Mouse (Mus musculus): ENCODE measurements around the gene Cd200r1. TPM values are rescaled to one million over a fixed set of nuclear protein-coding genes. Genes with fewer than 3 reads are reported as not detected.
"Not testable (repeated sequence)": the region's sequence is repeated elsewhere in the genome, so short reads cannot be mapped to it uniquely, and the experiment has no call there.

The Cd200r1 gene
- polyA plus RNA-seq, 1 experiment = not detected

DNA sequence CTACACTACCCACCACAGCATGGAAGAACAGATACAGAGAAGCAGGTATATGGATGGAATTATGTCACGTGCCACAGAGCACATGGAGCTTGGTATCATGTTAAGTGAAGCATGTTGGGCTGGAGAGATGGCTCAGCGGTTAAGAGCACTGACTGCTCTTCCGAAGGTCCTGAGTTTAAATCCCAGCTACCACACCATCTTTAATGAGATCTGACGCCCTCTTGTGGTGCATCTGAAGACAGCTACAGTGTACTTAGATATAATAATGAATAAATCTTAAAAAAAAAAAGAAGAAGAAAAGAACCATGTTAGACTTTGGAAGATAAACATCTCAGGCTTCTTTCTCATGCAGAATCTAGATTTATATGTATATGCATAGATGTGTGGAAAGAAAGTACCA lies 15.2 kb downstream of the Cd200r1 start:
- H3K36me3 ChIP-seq (ENCODE audit: control insufficient read depth, insufficient read depth, low read length) = no peaks in the 10 kb centered on the region
- H3K27ac ChIP-seq (ENCODE audit: control insufficient read depth, insufficient read depth, low read depth, low read length) = no peak overlapping the region
- H3K4me3 ChIP-seq (ENCODE audit: control insufficient read depth, low read depth, low read length) = no peak overlapping the region
- no peaks in the 10 kb centered on the region for H3K27me3 ChIP-seq (ENCODE audit: control insufficient read depth, insufficient read depth, low read length)
- TF ChIP-seq POLR2A (IDR thresholded peaks at IDR 0.05; ENCODE audit: control insufficient read depth, low read depth, low read length) = no peak
- TF ChIP-seq CTCF (IDR thresholded peaks at IDR 0.05; ENCODE audit: control insufficient read depth, insufficient read depth, insufficient replicate concordance, low read depth, low read length) = no peak
- no peaks in the 10 kb centered on the region for H3K4me1 ChIP-seq (ENCODE audit: control insufficient read depth, insufficient read depth, low read length)

DNA sequence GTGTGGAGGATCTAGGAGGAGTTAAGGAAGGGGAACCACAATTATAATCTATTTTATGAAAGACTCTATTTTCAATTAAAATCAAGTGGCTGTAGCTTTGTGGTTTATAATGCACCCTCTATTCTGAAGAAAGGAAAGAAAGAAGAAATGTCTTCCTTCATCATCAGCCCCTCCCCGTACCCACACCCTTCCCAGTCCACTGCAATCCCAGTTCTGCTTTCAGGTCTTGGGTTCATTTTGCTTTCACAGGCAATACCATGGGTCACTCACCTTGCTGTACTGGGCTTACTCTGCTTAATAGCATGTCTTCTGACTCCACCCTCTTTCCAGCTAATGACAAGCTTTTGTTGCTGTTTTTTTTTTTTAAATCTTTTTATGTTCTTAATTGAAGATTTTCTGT lies 21.4 kb downstream of the Cd200r1 start:
- Histone ChIP-seq H3K4me1 (ENCODE audit: control insufficient read depth, insufficient read depth, low read length) (no peaks in the 10 kb centered on the region), H3K27me3 (ENCODE audit: control insufficient read depth, insufficient read depth, low read length) (no peaks in the 10 kb centered on the region), H3K36me3 (ENCODE audit: control insufficient read depth, insufficient read depth, low read length) (no peaks in the 10 kb centered on the region), H3K4me3 (ENCODE audit: control insufficient read depth, low read depth, low read length) (no peak overlapping the region), H3K27ac (ENCODE audit: control insufficient read depth, insufficient read depth, low read depth, low read length) (no peak overlapping the region)
- TF ChIP-seq CTCF (IDR thresholded peaks at IDR 0.05; ENCODE audit: control insufficient read depth, insufficient read depth, insufficient replicate concordance, low read depth, low read length) (no peak), POLR2A (IDR thresholded peaks at IDR 0.05; ENCODE audit: control insufficient read depth, low read depth, low read length) (no peak)

DNA sequence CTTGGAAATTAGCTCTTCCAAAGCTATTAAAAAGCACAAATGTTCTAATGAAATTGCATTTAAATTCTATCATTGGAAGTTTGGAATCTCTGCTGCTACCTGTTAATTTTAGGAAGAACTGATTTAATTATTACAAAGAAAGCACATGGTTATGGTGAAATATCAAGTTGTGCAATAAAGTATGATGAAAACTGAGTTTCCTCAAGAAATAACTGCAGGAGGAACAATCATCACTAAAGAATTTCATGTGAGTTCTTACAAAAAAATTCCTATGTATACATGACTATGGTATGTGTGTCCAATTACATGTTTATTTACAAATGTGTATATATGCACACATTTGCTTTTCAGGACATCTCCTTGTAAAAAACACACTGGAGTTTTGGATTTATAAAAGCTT lies 28.9 kb downstream of the Cd200r1 start:
- no peaks in the 10 kb centered on the region for H3K27me3 ChIP-seq (ENCODE audit: control insufficient read depth, insufficient read depth, low read length)
- no peak overlapping the region for H3K4me3 ChIP-seq (ENCODE audit: control insufficient read depth, low read depth, low read length)
- H3K27ac ChIP-seq (ENCODE audit: control insufficient read depth, insufficient read depth, low read depth, low read length) = no peak overlapping the region
- H3K4me1 ChIP-seq (ENCODE audit: control insufficient read depth, insufficient read depth, low read length) = no peaks in the 10 kb centered on the region
- H3K36me3 ChIP-seq (ENCODE audit: control insufficient read depth, insufficient read depth, low read length) = no peaks in the 10 kb centered on the region
- TF ChIP-seq POLR2A (IDR thresholded peaks at IDR 0.05; ENCODE audit: control insufficient read depth, low read depth, low read length) (no peak), CTCF (IDR thresholded peaks at IDR 0.05; ENCODE audit: control insufficient read depth, insufficient read depth, insufficient replicate concordance, low read depth, low read length) (no peak)

DNA sequence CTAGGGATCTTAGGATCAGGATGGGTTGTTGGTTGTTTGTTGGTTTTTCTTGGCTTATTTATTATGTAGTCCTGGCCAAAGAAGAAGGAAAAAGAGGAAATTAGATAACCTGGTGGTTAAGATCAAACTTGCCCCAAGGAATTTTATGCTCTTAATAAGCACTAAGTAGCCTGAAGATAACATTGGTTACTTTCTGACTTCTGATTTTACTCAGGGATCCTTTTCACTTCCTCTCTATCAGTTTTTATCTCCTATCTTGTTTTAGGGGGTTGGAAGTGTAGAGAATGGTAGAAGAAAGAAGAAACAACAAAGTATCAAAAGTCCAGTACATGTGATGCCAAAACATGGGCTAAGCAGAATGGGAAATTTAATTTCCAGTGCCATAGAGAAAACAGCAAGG lies 40.4 kb downstream of the Cd200r1 start:
- no peaks in the 10 kb centered on the region for H3K27me3 ChIP-seq (ENCODE audit: control insufficient read depth, insufficient read depth, low read length)
- no peak overlapping the region for H3K27ac ChIP-seq (ENCODE audit: control insufficient read depth, insufficient read depth, low read depth, low read length)
- TF ChIP-seq CTCF (IDR thresholded peaks at IDR 0.05; ENCODE audit: control insufficient read depth, insufficient read depth, insufficient replicate concordance, low read depth, low read length) = no peak
- no peak for TF ChIP-seq POLR2A (IDR thresholded peaks at IDR 0.05; ENCODE audit: control insufficient read depth, low read depth, low read length)
- no peaks in the 10 kb centered on the region for H3K4me1 ChIP-seq (ENCODE audit: control insufficient read depth, insufficient read depth, low read length)
- no peaks in the 10 kb centered on the region for H3K36me3 ChIP-seq (ENCODE audit: control insufficient read depth, insufficient read depth, low read length)
- H3K4me3 ChIP-seq (ENCODE audit: control insufficient read depth, low read depth, low read length) = no peak overlapping the region

DNA sequence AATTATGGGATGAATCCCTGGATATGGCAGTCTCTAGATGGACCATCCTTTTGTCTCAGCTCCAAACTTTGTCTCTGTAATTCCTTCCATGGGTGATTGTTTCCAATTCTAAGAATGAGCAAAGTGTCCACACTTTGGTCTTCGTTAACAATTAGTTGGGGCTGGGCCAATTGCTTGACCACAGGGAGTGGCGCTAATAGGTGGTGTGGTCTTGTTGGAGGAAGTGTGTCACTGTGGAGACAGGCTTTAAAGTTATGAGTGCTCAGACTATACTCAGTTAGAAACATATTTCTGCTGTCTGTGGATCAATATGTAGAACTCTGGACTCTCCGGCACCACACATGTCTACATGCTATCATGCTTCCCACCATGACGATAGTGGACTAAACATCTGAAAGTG lies 44.7 kb downstream of the Cd200r1 start:
- H3K27me3 ChIP-seq (ENCODE audit: control insufficient read depth, insufficient read depth, low read length) = not testable (repeated sequence)

DNA sequence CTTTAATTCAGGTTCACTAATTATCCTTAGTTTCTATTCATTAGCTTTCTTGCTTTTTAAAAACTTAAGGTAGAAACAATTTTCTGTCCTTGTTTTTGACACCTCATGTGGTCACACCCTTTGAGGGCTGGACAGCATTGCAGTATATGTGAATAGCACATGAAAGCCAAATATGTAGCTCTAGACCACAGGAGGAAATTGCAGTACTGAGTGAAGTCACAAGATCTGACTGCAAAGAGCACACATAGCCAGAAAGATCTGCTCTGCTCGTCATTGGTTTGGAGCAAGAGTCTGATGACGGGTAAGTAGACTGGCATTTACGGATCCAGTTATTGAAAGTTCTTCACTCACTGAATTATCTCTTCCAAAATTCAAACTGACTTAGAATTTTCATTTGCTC lies 46.0 kb downstream of the Cd200r1 start, which contains the start of gene Cd200r4:
Gene Cd200r4, plus strand, starts transcription at position 190 of the 400 bp plus-strand sequence.
- no peaks in the 10 kb centered on the region for H3K4me1 ChIP-seq (ENCODE audit: control insufficient read depth, insufficient read depth, low read length)
- no peaks in the 10 kb centered on the region for H3K36me3 ChIP-seq (ENCODE audit: control insufficient read depth, insufficient read depth, low read length)
- no peak for TF ChIP-seq POLR2A (IDR thresholded peaks at IDR 0.05; ENCODE audit: control insufficient read depth, low read depth, low read length)
- no peak for TF ChIP-seq CTCF (IDR thresholded peaks at IDR 0.05; ENCODE audit: control insufficient read depth, insufficient read depth, insufficient replicate concordance, low read depth, low read length)
- no peaks in the 10 kb centered on the region for H3K27me3 ChIP-seq (ENCODE audit: control insufficient read depth, insufficient read depth, low read length)
- no peak within 1 kb of the TSS for H3K27ac ChIP-seq (ENCODE audit: control insufficient read depth, insufficient read depth, low read depth, low read length)
- no peak within 1 kb of the TSS for H3K4me3 ChIP-seq (ENCODE audit: control insufficient read depth, low read depth, low read length)

More for the DNA sequence above, 44.7 kb downstream of the Cd200r1 start:
- not testable (repeated sequence) for H3K4me1 ChIP-seq (ENCODE audit: control insufficient read depth, insufficient read depth, low read length); H3K27ac ChIP-seq (ENCODE audit: control insufficient read depth, insufficient read depth, low read depth, low read length); H3K4me3 ChIP-seq (ENCODE audit: control insufficient read depth, low read depth, low read length); H3K36me3 ChIP-seq (ENCODE audit: control insufficient read depth, insufficient read depth, low read length)

DNA sequence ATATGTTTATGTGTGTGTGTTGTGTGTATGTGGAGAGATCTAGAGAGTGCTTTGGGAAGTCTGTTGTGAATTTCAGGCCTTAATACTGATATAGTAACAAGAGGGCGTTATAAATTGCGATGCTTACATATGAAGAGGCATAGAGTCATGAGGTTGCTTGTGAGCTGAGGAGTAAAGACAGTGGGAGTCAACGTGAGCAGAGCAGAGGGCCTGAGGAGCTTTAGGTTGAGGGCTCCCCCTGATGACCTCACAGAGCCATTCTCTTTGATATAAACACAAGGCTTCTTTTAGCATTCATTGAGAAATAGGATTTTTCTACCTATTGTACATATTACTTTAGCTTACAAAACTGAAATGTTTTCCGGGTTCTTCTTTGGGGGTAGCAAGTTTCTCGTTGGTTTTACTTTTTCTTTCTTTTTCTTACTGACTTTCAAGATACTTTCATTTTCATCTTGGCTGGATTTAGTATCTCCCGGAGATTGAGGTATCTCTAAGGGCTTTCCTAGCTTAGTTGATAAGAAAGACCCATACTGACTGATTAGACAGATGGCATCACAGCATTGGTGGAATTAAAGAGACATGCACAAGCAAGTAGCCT lies 47.0 kb downstream of the Cd200r1 start:
- TF ChIP-seq CTCF (IDR thresholded peaks at IDR 0.05; ENCODE audit: control insufficient read depth, insufficient read depth, insufficient replicate concordance, low read depth, low read length) (no peak), POLR2A (IDR thresholded peaks at IDR 0.05; ENCODE audit: control insufficient read depth, low read depth, low read length) (no peak)

DNA sequence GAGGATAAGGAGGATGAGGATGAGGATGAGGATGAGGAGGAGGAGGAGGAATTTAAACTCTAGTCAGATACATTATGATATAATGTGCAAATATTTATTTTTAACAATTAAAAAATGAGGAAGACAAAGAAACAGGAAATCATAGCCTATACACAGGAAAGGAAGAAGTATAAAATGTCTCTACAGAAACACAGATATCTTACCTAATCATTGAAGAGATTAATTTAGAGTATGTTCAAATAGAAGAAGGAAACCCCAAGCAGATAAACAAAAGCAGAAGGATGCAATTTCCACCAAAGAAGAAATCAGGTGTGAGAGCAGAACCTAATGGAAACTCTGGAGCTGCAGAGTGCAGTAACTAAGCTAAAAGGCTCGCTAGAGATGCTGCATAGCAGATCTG lies 52.5 kb downstream of the Cd200r1 start:
- no peaks in the 10 kb centered on the region for H3K27me3 ChIP-seq (ENCODE audit: control insufficient read depth, insufficient read depth, low read length)
- H3K27ac ChIP-seq (ENCODE audit: control insufficient read depth, insufficient read depth, low read depth, low read length) = no peak overlapping the region
- H3K4me3 ChIP-seq (ENCODE audit: control insufficient read depth, low read depth, low read length) = no peak overlapping the region
- H3K4me1 ChIP-seq (ENCODE audit: control insufficient read depth, insufficient read depth, low read length) = no peaks in the 10 kb centered on the region
- TF ChIP-seq CTCF (IDR thresholded peaks at IDR 0.05; ENCODE audit: control insufficient read depth, insufficient read depth, insufficient replicate concordance, low read depth, low read length) (no peak), POLR2A (IDR thresholded peaks at IDR 0.05; ENCODE audit: control insufficient read depth, low read depth, low read length) (no peak)
- no peaks in the 10 kb centered on the region for H3K36me3 ChIP-seq (ENCODE audit: control insufficient read depth, insufficient read depth, low read length)

More for the DNA sequence above, 47.0 kb downstream of the Cd200r1 start:
- H3K4me1 ChIP-seq (ENCODE audit: control insufficient read depth, insufficient read depth, low read length) = no peaks in the 10 kb centered on the region
- no peaks in the 10 kb centered on the region for H3K27me3 ChIP-seq (ENCODE audit: control insufficient read depth, insufficient read depth, low read length)
- no peak overlapping the region for H3K27ac ChIP-seq (ENCODE audit: control insufficient read depth, insufficient read depth, low read depth, low read length)
- H3K4me3 ChIP-seq (ENCODE audit: control insufficient read depth, low read depth, low read length) = no peak overlapping the region
- H3K36me3 ChIP-seq (ENCODE audit: control insufficient read depth, insufficient read depth, low read length) = no peaks in the 10 kb centered on the region
